Mouse (Mus musculus): ENCODE results near the gene Itm2b. TPM values are rescaled to one million over a fixed set of nuclear protein-coding genes. Genes with fewer than 3 reads are reported as not detected.

The Itm2b gene
- polyA plus RNA-seq, 1 experiment from 2014 or later, result 698 TPM

DNA sequence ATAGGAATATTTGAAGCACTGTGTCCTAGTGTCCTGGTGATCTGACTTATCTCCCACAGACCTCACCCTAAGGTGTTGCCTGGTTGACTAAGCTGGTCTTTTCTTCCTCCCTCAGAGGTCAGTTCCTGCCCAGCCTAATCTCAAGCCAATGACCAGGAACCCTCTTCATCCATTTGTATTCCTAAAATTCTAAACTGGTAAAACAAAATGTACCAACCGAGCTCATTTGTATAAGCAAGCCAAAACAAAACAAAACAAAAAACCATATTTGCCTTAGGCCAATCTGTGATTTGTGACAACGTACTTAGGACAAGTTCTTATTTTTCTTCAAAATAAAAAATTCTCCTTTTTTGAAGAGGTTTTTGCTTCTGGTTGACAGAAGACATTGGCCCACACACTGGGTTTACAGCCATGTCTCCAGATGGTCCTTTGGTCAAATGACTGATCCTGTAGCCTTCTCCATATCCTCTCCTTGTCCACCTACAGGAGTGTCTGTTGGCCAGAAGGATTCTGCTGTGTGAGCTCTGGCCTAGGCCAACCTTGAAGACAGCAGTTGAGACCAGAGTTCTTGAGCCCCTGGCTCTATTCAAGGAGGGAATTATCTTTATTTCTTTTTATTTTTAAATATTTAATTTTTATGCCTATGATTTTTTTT is 758 bp upstream of the Itm2b start:
- Histone ChIP-seq H3K36me3 (ENCODE audit: control insufficient read depth, insufficient read depth, low read length) (no peaks in the 10 kb centered on the region), H3K4me1 (ENCODE audit: control insufficient read depth, insufficient read depth, low read length) (peaks cover 29% of the 10 kb centered on the region), H3K4me3 (ENCODE audit: low read depth, low read length) (peak overlapping the region; percentile 97), H3K27ac (ENCODE audit: low read length) (peak overlapping the region; percentile 95), H3K9ac (ENCODE audit: low read depth, low read length) (peak overlapping the region; percentile 99), H3K27me3 (ENCODE audit: control insufficient read depth, insufficient read depth, low read depth, low read length) (no peaks in the 10 kb centered on the region), H3K9me3 (replicated peaks; ENCODE audit: control insufficient read depth, low read length, poor library complexity, severe bottlenecking) (no peaks in the 10 kb centered on the region), H3K4me2 (ENCODE audit: low read length) (peak overlapping the region; percentile 65)
- 84% methylated on average over 2 of the region's 2 CpGs for WGBS
- peak; percentile 14; the same call in 1 of the 2 replicates for ATAC-seq

DNA sequence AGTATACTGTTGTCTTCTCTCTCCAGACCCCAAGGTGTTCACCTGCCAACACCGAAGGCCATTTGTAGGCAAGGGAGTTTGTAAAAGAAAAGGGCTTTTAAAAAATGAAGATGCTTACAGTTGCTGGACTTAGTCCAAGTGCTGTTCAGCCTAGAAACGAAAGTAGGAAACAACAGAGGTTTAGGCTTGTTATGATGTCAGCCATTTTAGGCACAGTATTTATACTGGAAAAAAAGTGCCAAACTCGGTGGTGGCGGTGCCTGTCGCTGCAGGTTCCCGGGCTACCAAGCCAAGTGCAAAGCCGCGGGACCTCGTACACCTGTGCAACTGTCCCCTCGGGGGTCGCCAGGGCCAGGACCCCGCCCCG is 560 bp downstream of the Itm2b start:
- Histone ChIP-seq H3K4me1 (ENCODE audit: control insufficient read depth, insufficient read depth, low read length) (peaks cover 29% of the 10 kb centered on the region), H3K27ac (ENCODE audit: low read length) (peak overlapping the region; percentile 95), H3K36me3 (ENCODE audit: control insufficient read depth, insufficient read depth, low read length) (0 out of 2 replicates have a peak, but pooled peaks cover 1% of the 10 kb centered on the region), H3K9me3 (replicated peaks; ENCODE audit: control insufficient read depth, low read length, poor library complexity, severe bottlenecking) (no peaks in the 10 kb centered on the region), H3K4me2 (ENCODE audit: low read length) (peak overlapping the region; percentile 65), H3K4me3 (ENCODE audit: low read depth, low read length) (peak overlapping the region; percentile 97), H3K9ac (ENCODE audit: low read depth, low read length) (peak overlapping the region; percentile 99), H3K27me3 (ENCODE audit: control insufficient read depth, insufficient read depth, low read depth, low read length) (no peaks in the 10 kb centered on the region)
- ATAC-seq, result 0 out of 2 replicates have a peak, but pooled peaks have one; percentile 0
- under 1% methylated on average over 13 of the region's 13 CpGs for WGBS

- H3K4me1 ChIP-seq (ENCODE audit: control insufficient read depth, insufficient read depth, low read length), result peaks cover 27% of the 10 kb centered on the region
- H3K27ac ChIP-seq (ENCODE audit: low read length), result no peak overlapping the region
- no peaks in the 10 kb centered on the region for H3K27me3 ChIP-seq (ENCODE audit: control insufficient read depth, insufficient read depth, low read depth, low read length)
- 0 out of 2 replicates have a peak, but pooled peaks cover 2% of the 10 kb centered on the region for H3K36me3 ChIP-seq (ENCODE audit: control insufficient read depth, insufficient read depth, low read length)
- no peaks in the 10 kb centered on the region for H3K9me3 ChIP-seq (replicated peaks; ENCODE audit: control insufficient read depth, low read length, poor library complexity, severe bottlenecking)
- WGBS, result 30% methylated on average over 2 of the region's 2 CpGs
- peak overlapping the region; percentile 65 for H3K4me2 ChIP-seq (ENCODE audit: low read length)
- H3K4me3 ChIP-seq (ENCODE audit: low read depth, low read length), result peak overlapping the region; percentile 97
- H3K9ac ChIP-seq (ENCODE audit: low read depth, low read length), result peak overlapping the region; percentile 46; the same call in 1 of the 2 replicates
- ATAC-seq, result no peak
These were observed 1.3 kb downstream of the Itm2b start for GRCm38 (mm10) chr14:73383746-73384145.

DNA sequence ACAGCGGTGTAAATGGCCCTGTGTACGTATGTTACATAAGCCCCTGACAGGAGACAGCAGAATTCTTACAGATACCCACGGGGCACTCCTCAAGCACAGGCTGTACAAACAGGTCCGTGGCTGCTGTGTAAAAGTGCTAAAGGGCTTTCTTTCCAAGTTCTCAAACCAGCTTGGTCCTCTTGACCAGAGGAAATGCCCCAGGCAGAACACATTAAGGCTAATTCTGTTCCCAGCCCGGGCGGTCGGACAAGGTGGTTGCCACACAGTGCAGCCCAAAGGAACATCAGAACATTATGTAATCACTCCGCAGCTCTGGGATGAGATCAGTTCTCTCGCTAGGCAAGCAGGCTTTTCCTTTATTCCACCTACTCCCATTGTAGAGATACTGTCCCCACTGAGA is 2.4 kb downstream of the Itm2b start:
- H3K27ac ChIP-seq (ENCODE audit: low read length), result peak overlapping the region; percentile 12; the same call in 1 of the 2 replicates
- peak; percentile 12; the same call in 1 of the 2 replicates for ATAC-seq

GRCm38 (mm10) chr14:73381559-73381958 is 3.5 kb downstream of the Itm2b start:
- H3K9ac ChIP-seq (ENCODE audit: low read depth, low read length), result no peak overlapping the region
- no peak overlapping the region for H3K4me3 ChIP-seq (ENCODE audit: low read depth, low read length)
- H3K4me2 ChIP-seq (ENCODE audit: low read length), result peak overlapping the region; percentile 65; the same call in 1 of the 2 replicates
- no peaks in the 10 kb centered on the region for H3K27me3 ChIP-seq (ENCODE audit: control insufficient read depth, insufficient read depth, low read depth, low read length)
- H3K27ac ChIP-seq (ENCODE audit: low read length), result no peak overlapping the region
- peaks cover 27% of the 10 kb centered on the region for H3K4me1 ChIP-seq (ENCODE audit: control insufficient read depth, insufficient read depth, low read length)
- H3K9me3 ChIP-seq (replicated peaks; ENCODE audit: control insufficient read depth, low read length, poor library complexity, severe bottlenecking), result no peaks in the 10 kb centered on the region
- no peak for ATAC-seq
- H3K36me3 ChIP-seq (ENCODE audit: control insufficient read depth, insufficient read depth, low read length), result 0 out of 2 replicates have a peak, but pooled peaks cover 2% of the 10 kb centered on the region
- WGBS, result 58% methylated on average over 4 of the region's 4 CpGs

More for the DNA sequence above, 2.4 kb downstream of the Itm2b start:
- Histone ChIP-seq H3K4me2 (ENCODE audit: low read length) (peak overlapping the region; percentile 65), H3K27me3 (ENCODE audit: control insufficient read depth, insufficient read depth, low read depth, low read length) (no peaks in the 10 kb centered on the region), H3K9me3 (replicated peaks; ENCODE audit: control insufficient read depth, low read length, poor library complexity, severe bottlenecking) (no peaks in the 10 kb centered on the region), H3K4me1 (ENCODE audit: control insufficient read depth, insufficient read depth, low read length) (peaks cover 27% of the 10 kb centered on the region), H3K36me3 (ENCODE audit: control insufficient read depth, insufficient read depth, low read length) (0 out of 2 replicates have a peak, but pooled peaks cover 2% of the 10 kb centered on the region), H3K4me3 (ENCODE audit: low read depth, low read length) (peak overlapping the region; percentile 97), H3K9ac (ENCODE audit: low read depth, low read length) (peak overlapping the region; percentile 55)
- 30% methylated on average over 9 of the region's 9 CpGs for WGBS

DNA sequence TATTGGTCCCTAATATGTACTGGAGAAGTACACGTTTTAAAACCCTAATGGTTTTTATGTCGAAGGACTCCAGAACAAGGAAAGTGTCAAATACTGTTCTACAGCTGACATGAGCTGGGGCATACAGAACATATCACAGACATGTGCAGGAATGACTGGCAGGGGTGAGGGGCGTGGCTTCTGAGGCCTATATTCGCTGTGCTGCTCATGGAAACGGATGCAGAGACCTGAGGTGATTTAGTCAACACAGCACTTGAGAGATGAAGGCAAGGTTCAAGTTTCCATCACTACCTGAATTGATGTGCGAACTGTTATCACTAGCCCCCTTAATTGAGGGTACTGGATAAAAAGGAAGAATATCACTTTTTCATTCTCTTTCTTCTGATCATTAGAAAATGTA is 7.3 kb downstream of the Itm2b start:
- Histone ChIP-seq H3K27me3 (ENCODE audit: control insufficient read depth, insufficient read depth, low read depth, low read length) (no peaks in the 10 kb centered on the region), H3K4me3 (ENCODE audit: low read depth, low read length) (no peak overlapping the region), H3K9me3 (replicated peaks; ENCODE audit: control insufficient read depth, low read length, poor library complexity, severe bottlenecking) (no peaks in the 10 kb centered on the region), H3K36me3 (ENCODE audit: control insufficient read depth, insufficient read depth, low read length) (0 out of 2 replicates have a peak, but pooled peaks cover 2% of the 10 kb centered on the region), H3K9ac (ENCODE audit: low read depth, low read length) (no peak overlapping the region), H3K27ac (ENCODE audit: low read length) (no peak overlapping the region), H3K4me2 (ENCODE audit: low read length) (no peak overlapping the region), H3K4me1 (ENCODE audit: control insufficient read depth, insufficient read depth, low read length) (peaks cover 21% of the 10 kb centered on the region)
- 89% methylated on average over 6 of the region's 6 CpGs for WGBS
- no peak for ATAC-seq

GRCm38 (mm10) chr14:73376920-73377319 is 8.2 kb downstream of the Itm2b start:
- Histone ChIP-seq H3K4me2 (ENCODE audit: low read length) (no peak overlapping the region), H3K27me3 (ENCODE audit: control insufficient read depth, insufficient read depth, low read depth, low read length) (no peaks in the 10 kb centered on the region), H3K4me1 (ENCODE audit: control insufficient read depth, insufficient read depth, low read length) (peaks cover 15% of the 10 kb centered on the region), H3K36me3 (ENCODE audit: control insufficient read depth, insufficient read depth, low read length) (0 out of 2 replicates have a peak, but pooled peaks cover 2% of the 10 kb centered on the region), H3K9me3 (replicated peaks; ENCODE audit: control insufficient read depth, low read length, poor library complexity, severe bottlenecking) (no peaks in the 10 kb centered on the region), H3K4me3 (ENCODE audit: low read depth, low read length) (no peak overlapping the region), H3K27ac (ENCODE audit: low read length) (no peak overlapping the region), H3K9ac (ENCODE audit: low read depth, low read length) (no peak overlapping the region)
- WGBS, result 93% methylated on average over 6 of the region's 6 CpGs
- ATAC-seq, result 0 out of 2 replicates have a peak, but pooled peaks have one; percentile 25

GRCm38 (mm10) chr14:73375903-73376302 is 9.2 kb downstream of the Itm2b start:
- no peak overlapping the region for H3K4me2 ChIP-seq (ENCODE audit: low read length)
- H3K36me3 ChIP-seq (ENCODE audit: control insufficient read depth, insufficient read depth, low read length), result 0 out of 2 replicates have a peak, but pooled peaks cover 2% of the 10 kb centered on the region
- WGBS, result 70% methylated on average over 8 of the region's 8 CpGs
- no peak overlapping the region for H3K27ac ChIP-seq (ENCODE audit: low read length)
- no peak overlapping the region for H3K9ac ChIP-seq (ENCODE audit: low read depth, low read length)
- H3K4me3 ChIP-seq (ENCODE audit: low read depth, low read length), result no peak overlapping the region
- peaks cover 9% of the 10 kb centered on the region for H3K4me1 ChIP-seq (ENCODE audit: control insufficient read depth, insufficient read depth, low read length)
- H3K27me3 ChIP-seq (ENCODE audit: control insufficient read depth, insufficient read depth, low read depth, low read length), result no peaks in the 10 kb centered on the region
- no peaks in the 10 kb centered on the region for H3K9me3 ChIP-seq (replicated peaks; ENCODE audit: control insufficient read depth, low read length, poor library complexity, severe bottlenecking)
- ATAC-seq, result no peak

DNA sequence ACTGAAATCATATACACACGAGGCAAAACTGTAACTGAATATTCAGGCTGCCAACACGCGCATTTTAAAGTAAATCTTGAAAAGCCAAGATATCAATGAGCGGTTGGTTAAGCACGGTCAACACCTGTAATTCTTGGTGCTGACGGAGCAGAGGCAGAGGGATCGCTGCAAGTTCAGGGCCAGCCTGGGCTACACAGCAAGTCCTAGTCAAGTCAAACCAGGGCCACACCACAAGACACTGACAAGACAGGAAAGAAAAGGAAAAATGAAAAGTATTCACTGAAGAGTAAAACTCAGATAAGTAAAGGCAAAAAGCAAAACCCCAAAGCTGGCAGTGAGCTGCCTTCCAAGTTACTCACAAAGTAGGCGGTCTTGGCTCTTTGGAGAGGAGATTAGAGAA is 9.6 kb downstream of the Itm2b start:
- no peak for ATAC-seq
- WGBS, result 93% methylated on average over 8 of the region's 8 CpGs
- Histone ChIP-seq H3K9ac (ENCODE audit: low read depth, low read length) (no peak overlapping the region), H3K9me3 (replicated peaks; ENCODE audit: control insufficient read depth, low read length, poor library complexity, severe bottlenecking) (no peaks in the 10 kb centered on the region), H3K4me2 (ENCODE audit: low read length) (no peak overlapping the region), H3K4me1 (ENCODE audit: control insufficient read depth, insufficient read depth, low read length) (peaks cover 9% of the 10 kb centered on the region), H3K27me3 (ENCODE audit: control insufficient read depth, insufficient read depth, low read depth, low read length) (no peaks in the 10 kb centered on the region), H3K36me3 (ENCODE audit: control insufficient read depth, insufficient read depth, low read length) (0 out of 2 replicates have a peak, but pooled peaks cover 2% of the 10 kb centered on the region), H3K4me3 (ENCODE audit: low read depth, low read length) (no peak overlapping the region), H3K27ac (ENCODE audit: low read length) (no peak overlapping the region)
